Mouse (Mus musculus): ENCODE measurements around the gene Gm5485.

Gm5485 gene

GRCm38 (mm10) chr16:48368096-48368495 is 44.1 kb downstream of the Gm5485 start:
- DNase-seq = no peak

- DNase-seq = no peak
Observed at GRCm38 (mm10) chr16:48366801-48367200, 45.4 kb downstream of the Gm5485 start.

GRCm38 (mm10) chr16:48360887-48361286 is 51.3 kb downstream of the Gm5485 start:
- DNase-seq = peak; percentile 15

GRCm38 (mm10) chr16:48356417-48356816 is 55.8 kb downstream of the Gm5485 start:
- DNase-seq = no peak

GRCm38 (mm10) chr16:48355716-48356115 is 56.5 kb downstream of the Gm5485 start:
- no peak for DNase-seq

All from right cerebral cortex, postnatal 4 days (tissue).